Mouse (Mus musculus) embryonic stem cell, embryonic (primary cell): ENCODE measurements around the gene Twist1.

Experiments
- CTCF ChIA-PET, 4 experiments: fragments of 300-600 bp in 2 of 4; fragments of 350-600 bp in 2 of 4; sonication (Branson Sonifier 250); formaldehyde crosslinking; loops; one replicate each; lab custom pipeline; 2022; ENCODE audit warnings: inconsistent platforms in 2 of 4; lab: Charles Lee
- POLR2A ChIA-PET, 4 experiments: fragments of 300-600 bp in 2 of 4; fragments of 350-600 bp in 2 of 4; sonication (Branson Sonifier 250); formaldehyde crosslinking; loops; one replicate each; lab custom pipeline; 2022; ENCODE audit warnings: antibody characterized with exemption in 4 of 4, inconsistent platforms in 1 of 4; lab: Charles Lee

Gene Twist1

GRCm38 (mm10) chr12:33957400-33958240 lies at the start of gene Twist1:
Gene Twist1 (plus strand): TSS chr12:33957671.
- CTCF ChIA-PET: no interaction called here
- POLR2A ChIA-PET: interaction anchor here in 3 of 4 experiments (0.6 to 1.2 kb wide), 4 partner anchors 10 to 38 kb away, joined by 4 to 6 read pairs (median 4); no protein-coding TSS in a partner anchor

- CTCF ChIA-PET: interaction anchor here in 2 of 4 experiments (0.6 to 0.7 kb wide), 4 partner anchors 29 to 1958 kb away, joined by 5 to 8 read pairs (median 6); no protein-coding TSS in a partner anchor
- POLR2A ChIA-PET: interaction anchor here in 2 of 4 experiments (0.6 to 0.9 kb wide), 5 partner anchors 29 to 616 kb away, joined by 3 to 4 read pairs (median 3); no protein-coding TSS in a partner anchor
These were observed 30.7 kb upstream of the Twist1 start for GRCm38 (mm10) chr12:33926751-33927150.

DNA sequence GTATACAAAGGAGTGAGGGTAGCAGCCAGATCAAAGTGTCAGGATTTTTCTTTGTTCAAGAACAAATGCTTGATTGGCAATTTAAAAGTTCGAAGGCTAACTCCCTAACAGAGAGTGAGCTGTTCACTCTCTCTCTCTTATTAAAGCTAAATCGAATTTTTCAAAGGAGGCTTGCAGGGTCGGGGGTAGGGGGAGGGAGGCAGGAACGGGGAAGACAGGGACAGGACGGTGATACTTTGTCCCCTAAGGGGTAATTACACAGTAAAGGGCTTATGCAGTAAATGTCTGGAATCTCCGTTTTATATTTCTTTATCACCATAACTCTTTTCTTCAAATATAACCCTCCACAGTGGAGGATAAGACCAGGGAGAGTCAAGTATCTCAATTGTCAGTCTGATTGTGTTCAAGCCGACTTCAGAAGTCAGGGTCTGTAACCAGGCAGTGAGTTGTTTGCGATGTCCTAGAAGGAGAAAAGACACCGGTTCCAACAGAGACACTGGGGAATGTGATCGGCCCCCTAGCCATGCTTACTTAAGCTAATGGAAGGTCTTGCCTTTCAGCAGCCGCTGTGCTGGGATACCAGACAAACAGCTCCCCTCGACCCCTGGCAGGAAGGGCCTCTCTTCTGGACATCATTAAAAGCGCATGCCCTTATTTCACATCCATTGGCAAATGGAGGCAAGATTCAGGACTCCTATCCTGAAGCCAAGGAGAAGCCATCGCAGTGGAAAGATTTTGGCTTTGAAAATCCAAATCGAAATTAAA lies 30.0 kb upstream of the Twist1 start:
- CTCF ChIA-PET: interaction anchor here in 2 of 4 experiments (0.6 kb wide), 2 partner anchors 28 to 1440 kb away, joined by 6 to 8 read pairs; no protein-coding TSS in a partner anchor

DNA sequence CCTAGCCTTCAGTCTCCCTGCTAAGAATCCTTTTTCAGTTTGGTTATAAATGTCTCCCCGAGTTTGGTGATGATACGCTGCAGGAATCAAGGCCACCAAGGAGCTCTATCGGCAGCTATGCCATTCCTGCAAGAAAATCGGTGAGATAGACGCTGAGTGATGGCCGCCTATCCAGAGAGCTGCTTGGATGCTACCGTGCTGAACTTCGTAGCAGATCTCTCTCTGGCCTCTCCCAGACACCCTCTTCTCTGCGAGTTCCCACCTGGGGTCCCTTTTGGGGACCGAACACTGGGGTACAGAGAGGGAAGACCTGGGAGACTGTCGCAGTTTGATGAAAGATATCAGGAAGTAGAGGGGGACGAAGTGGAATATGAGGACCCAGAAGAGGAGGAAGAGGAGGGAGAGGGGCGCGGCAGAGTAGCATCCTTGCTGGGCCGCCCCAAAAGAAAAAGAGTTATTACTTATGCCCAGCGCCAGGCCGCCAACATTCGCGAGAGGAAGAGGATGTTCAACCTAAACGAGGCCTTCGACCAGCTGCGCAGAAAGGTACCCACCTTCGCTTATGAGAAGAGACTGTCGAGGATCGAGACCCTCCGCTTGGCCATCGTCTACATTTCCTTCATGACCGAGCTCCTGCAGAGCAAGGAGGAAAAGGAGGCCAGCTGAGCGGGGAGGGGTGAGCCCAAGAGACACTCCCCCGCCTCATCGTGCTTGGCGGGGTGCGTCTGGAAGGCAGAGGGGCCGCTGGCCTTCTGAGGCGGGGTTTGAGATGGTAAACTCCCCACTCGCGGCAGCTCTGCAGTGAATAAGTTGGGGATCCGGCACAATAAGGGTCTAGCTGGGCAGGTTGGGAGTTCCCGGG lies 28.9 kb upstream of the Twist1 start, which contains the start of gene Ferd3l:
Gene Ferd3l, plus strand, starts transcription at position 95 of the 862 bp plus-strand sequence.
- ChIA-PET POLR2A (no interaction called here), CTCF (interaction anchor here in 1 of 4 experiments (0.5 kb wide), 1 partner anchor 1246 kb away, joined by 3 read pairs; no protein-coding TSS in a partner anchor)

More for the DNA sequence above, 30.0 kb upstream of the Twist1 start:
- POLR2A ChIA-PET: interaction anchor here in 2 of 4 experiments (0.6 kb wide), 4 partner anchors 107 to 615 kb away, joined by 3 to 4 read pairs (median 3); no protein-coding TSS in a partner anchor

GRCm38 (mm10) chr12:33952843-33953242 lies 4.6 kb upstream of the Twist1 start:
- ChIA-PET CTCF (interaction anchor here in 1 of 4 experiments (0.7 kb wide), 1 partner anchor 1234 kb away, joined by 4 read pairs; no protein-coding TSS in a partner anchor), POLR2A (no interaction called here)

DNA sequence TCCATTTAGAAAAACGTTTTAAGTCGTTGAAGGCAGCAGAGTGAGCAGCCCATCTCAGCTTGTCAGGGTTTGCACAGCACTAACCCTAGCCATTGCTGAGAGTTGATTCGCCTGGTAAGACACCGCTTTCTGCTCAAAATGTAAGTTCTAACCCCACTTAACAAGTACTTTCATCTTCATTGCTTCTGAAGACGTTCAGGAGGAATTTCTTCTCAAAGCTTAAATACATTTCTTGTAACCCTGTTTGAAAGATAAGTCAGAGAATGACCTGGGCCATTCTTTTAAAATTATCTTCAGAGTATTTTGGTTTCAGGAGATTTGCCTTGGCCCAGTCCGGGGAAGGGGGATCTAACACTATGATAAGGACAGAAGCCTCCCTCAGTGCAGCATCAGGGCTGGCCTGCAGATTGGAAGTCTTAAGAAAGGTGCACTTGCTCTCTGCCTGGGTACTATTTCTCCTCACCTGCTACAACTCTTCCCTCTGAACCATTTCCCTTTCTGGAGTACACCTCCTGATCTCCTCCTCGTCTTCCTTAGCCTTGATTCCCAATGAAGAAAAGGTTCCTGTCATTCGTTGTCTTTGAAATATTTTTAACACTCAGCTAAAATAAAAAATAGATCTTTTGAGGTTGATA lies 2.4 kb upstream of the Twist1 start:
- ChIA-PET CTCF (interaction anchor here in 1 of 4 experiments (1.4 kb wide), 1 partner anchor 531 kb away, joined by 3 read pairs; no protein-coding TSS in a partner anchor), POLR2A (interaction anchor here in 2 of 4 experiments (0.6 to 2.7 kb wide), 4 partner anchors 13 to 581 kb away, joined by 3 to 14 read pairs (median 4); partner anchors contain the start of gene Twistnb (in 1 of the 2))

GRCm38 (mm10) chr12:33955606-33956295 lies 1.7 kb upstream of the Twist1 start:
- ChIA-PET POLR2A (interaction anchor here in 2 of 4 experiments (0.6 to 2.7 kb wide), 4 partner anchors 13 to 581 kb away, joined by 3 to 14 read pairs (median 4); partner anchors contain the start of gene Twistnb (in 1 of the 2)), CTCF (interaction anchor here in 3 of 4 experiments (0.5 to 1.4 kb wide), 3 partner anchors 29 to 532 kb away, joined by 3 to 8 read pairs (median 6); no protein-coding TSS in a partner anchor)

DNA sequence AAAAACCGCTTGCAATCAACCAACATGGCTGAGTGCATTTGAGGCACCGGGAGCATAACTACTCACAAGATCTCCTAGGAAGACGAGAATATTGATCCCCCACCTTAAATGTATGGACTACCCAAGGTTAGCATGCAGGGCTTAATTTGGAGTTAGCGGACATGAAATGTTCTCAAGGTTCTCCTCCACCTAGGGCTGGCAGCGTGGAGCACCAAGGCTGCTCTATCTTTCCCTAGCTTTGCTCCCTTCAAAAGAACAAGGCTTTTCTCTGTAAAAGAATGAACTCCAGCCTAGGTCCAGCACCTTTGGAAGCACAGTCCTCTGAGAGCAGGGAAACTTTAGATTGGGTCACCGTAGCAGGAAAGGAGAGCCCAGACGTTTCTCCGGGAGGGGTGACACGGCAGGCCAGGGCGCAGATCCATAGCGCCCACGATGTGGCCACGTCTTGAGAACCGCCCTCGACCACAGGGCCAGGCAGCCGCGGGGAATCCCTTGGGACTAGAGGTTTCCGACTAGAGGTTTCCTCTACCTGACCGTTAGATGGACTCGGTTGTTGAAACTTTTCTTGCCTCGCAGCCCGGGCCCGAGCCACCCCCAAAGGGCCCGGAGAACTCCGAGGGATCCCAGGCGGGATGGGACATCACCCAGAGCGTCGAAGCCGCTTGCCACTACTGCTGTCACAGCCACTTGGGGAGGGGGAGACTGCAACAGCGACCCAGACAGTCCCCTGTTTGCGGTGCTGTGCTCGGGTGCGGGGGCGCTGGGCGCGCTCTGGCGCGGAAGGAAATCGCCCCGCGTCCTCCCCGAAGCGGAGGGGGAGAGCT lies 683 bp upstream of the Twist1 start:
- CTCF ChIA-PET: interaction anchor here in 1 of 4 experiments (1.4 kb wide), 1 partner anchor 533 kb away, joined by 3 read pairs; no protein-coding TSS in a partner anchor

GRCm38 (mm10) chr12:33958241-33959194 lies 1.0 kb downstream of the Twist1 start:
- CTCF ChIA-PET: no interaction called here
- POLR2A ChIA-PET: interaction anchor here in 3 of 4 experiments (0.6 to 1.2 kb wide), 5 partner anchors 9 to 39 kb away, joined by 3 to 6 read pairs (median 4); no protein-coding TSS in a partner anchor

More for the DNA sequence above, 683 bp upstream of the Twist1 start:
- POLR2A ChIA-PET: interaction anchor here in 1 of 4 experiments (1.3 to 2.7 kb wide), 2 partner anchors 12 to 528 kb away, joined by 3 to 14 read pairs; partner anchors contain the start of gene Twistnb

GRCm38 (mm10) chr12:33959206-33959605 lies 1.7 kb downstream of the Twist1 start:
- CTCF ChIA-PET: no interaction called here
- POLR2A ChIA-PET: interaction anchor here in 1 of 4 experiments (1.2 kb wide), 1 partner anchor 8 kb away, joined by 3 read pairs; no protein-coding TSS in a partner anchor

GRCm38 (mm10) chr12:33959846-33960245 lies 2.4 kb downstream of the Twist1 start:
- ChIA-PET POLR2A (no interaction called here), CTCF (no interaction called here)

DNA sequence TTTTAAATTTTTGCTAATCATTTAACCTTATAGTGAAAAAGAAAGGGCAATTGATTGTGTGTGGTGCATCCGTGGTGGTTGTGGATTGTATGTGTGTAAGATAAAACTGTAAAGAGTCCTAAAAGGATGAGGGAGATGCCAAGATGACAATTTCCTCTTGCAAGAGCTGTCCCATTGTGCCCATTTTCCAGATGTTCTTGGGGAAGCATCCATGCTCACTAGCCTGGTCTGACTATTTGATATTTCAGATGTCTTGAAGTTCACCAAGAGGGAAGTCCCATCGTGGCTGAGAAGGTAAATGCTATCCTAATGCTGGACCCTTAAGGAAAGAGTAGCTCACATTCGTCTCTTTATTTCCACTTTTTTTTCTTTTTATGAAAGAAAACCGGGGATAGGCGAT lies 3.5 kb downstream of the Twist1 start:
- ChIA-PET POLR2A (no interaction called here), CTCF (no interaction called here)

DNA sequence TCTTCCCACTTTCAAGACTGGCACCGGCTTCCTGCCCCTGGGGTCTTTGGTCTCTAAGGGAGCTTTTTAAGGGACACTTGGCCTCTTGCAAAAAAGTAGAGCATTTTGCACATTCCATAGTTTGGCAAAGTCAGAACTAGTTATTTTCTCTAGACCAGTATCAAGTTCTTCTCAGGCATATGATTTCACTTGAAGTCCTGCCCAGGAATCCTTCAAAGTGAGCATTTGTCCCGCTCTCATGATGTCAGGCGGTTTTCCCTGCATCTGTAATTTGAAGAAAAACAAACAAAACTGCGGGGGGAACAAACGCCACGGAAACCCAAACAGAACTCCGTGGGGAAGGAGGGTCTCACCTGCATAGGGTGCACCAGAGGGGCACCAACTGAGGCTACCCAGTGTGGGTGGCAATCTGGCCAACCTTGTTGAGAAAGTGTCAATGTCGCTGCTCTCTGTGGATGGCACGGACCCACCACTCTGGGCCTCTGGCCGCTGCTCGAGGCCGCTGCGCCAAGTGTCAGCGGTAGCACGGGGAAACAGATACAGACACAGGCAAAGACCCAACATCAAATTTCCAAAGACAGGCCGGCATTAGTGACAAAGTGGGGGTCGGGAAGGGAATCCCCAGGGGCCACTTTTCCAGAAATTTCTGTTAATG lies 4.8 kb downstream of the Twist1 start:
- CTCF ChIA-PET: no interaction called here
- POLR2A ChIA-PET: no interaction called here

GRCm38 (mm10) chr12:33962773-33963130 lies 5.3 kb downstream of the Twist1 start:
- ChIA-PET CTCF (no interaction called here), POLR2A (no interaction called here)
